Mouse (Mus musculus) myocyte (in vitro differentiated cells): ENCODE results near the gene Mocs1.

Source experiments
- E2F4 ChIP-seq: IDR thresholded peaks from one replicate; pipeline ENCODE4 v1.6.1; 2011; ENCODE audit warnings: mild to moderate bottlenecking, control low read depth, moderate library complexity; ENCODE audit not compliant: insufficient read depth
- MAX ChIP-seq: IDR thresholded peaks from one replicate; pipeline ENCODE4 v1.6.1; 2011; ENCODE audit warnings: low read depth, mild to moderate bottlenecking, control low read depth
- POLR2A ChIP-seq: IDR thresholded peaks from one replicate; pipeline ENCODE4 v1.6.1; 2011; ENCODE audit warnings: low read depth, mild to moderate bottlenecking, control low read depth, moderate library complexity; ENCODE audit not compliant: insufficient read length
- POLR2AphosphoS2 ChIP-seq: IDR thresholded peaks from one replicate; pipeline ENCODE4 v1.6.1; 2011; ENCODE audit warnings: low read depth, control low read depth; ENCODE audit not compliant: insufficient read length
- REST ChIP-seq: IDR thresholded peaks from one replicate; pipeline ENCODE4 v1.6.1; 2011; ENCODE audit warnings: mild to moderate bottlenecking, control low read depth, moderate library complexity; ENCODE audit not compliant: insufficient read depth, insufficient read length
- USF1 ChIP-seq: IDR thresholded peaks from one replicate; pipeline ENCODE4 v1.6.1; 2011; ENCODE audit warnings: low read depth, mild to moderate bottlenecking, control low read depth, moderate library complexity

- TF ChIP-seq POLR2A (no peak), MAX (no peak), USF1 (no peak), POLR2AphosphoS2 (no peak), E2F4 (no peak), REST (no peak)
These were observed 56.3 kb downstream of the Mocs1 start for GRCm38 (mm10) chr17:49484435-49484834.
